Mouse (Mus musculus) liver, embryonic 14.5 days (tissue): ENCODE results near the gene Naa60. TPM values are rescaled to one million over a fixed set of nuclear protein-coding genes. Genes with fewer than 3 reads are reported as not detected.

Source experiments
- ATAC-seq: fragments of 200-750 bp; cut with Nextera tagmentation; 2 replicates; pipeline ENCODE4 v1.8.0; 2017; ENCODE audit warnings: moderate number of reproducible peaks, mild to moderate bottlenecking, moderate library complexity; ENCODE audit not compliant: insufficient read depth
- DNase-seq, 3 experiments: peaks; one replicate each; pipeline ENCODE4 v3.0.0-alpha.2; 2012 to 2013; ENCODE audit warnings: low read depth in 3 of 3, low spot score in 3 of 3
- H3K27ac ChIP-seq: fragments of 300-500 bp; sonication (generic); 2 replicates; pipeline ENCODE4 v1.5.1; 2014; ENCODE audit warnings: moderate library complexity, mild to moderate bottlenecking, control low read depth, inconsistent platforms
- H3K27me3 ChIP-seq: fragments of 300-500 bp; sonication (generic); 2 replicates; pipeline ENCODE4 v1.6.1; 2014; ENCODE audit warnings: mild to moderate bottlenecking, low read length, moderate library complexity; ENCODE audit not compliant: control insufficient read depth, insufficient read depth
- H3K36me3 ChIP-seq: fragments of 300-500 bp; sonication (generic); replicated peaks from 2 replicates; pipeline ENCODE4 v1.6.1; 2014; ENCODE audit warnings: low read depth; ENCODE audit not compliant: control insufficient read depth, insufficient read depth
- H3K4me1 ChIP-seq, 2 experiments: fragments of 200-500 bp in 1 of 2; fragments of 300-500 bp in 1 of 2; sonication (generic) in 1 of 2; replicated peaks; 2 replicates each; pipeline ENCODE4 v1.6.1; 2012 to 2014; ENCODE audit warnings: antibody characterized with exemption in 1 of 2, inconsistent platforms in 1 of 2, low read length in 1 of 2; ENCODE audit not compliant: control insufficient read depth in 2 of 2, insufficient read depth in 2 of 2
- H3K4me2 ChIP-seq: fragments of 300-500 bp; sonication (generic); 2 replicates; pipeline ENCODE4 v1.6.1; 2014; ENCODE audit warnings: low read depth, mild to moderate bottlenecking, control low read depth, moderate library complexity
- H3K4me3 ChIP-seq, 2 experiments: fragments of 200-500 bp in 1 of 2; fragments of 300-500 bp in 1 of 2; sonication (generic) in 1 of 2; 2 replicates each; pipeline ENCODE4 v1.5.1; 2012 to 2014; ENCODE audit warnings: low read depth in 2 of 2, low read length in 2 of 2, mild to moderate bottlenecking in 2 of 2, control low read depth in 1 of 2, inconsistent platforms in 1 of 2, moderate library complexity in 1 of 2; ENCODE audit not compliant: insufficient read depth in 1 of 2
- H3K9ac ChIP-seq: fragments of 300-500 bp; sonication (generic); replicated peaks from 2 replicates; pipeline ENCODE4 v1.6.1; 2014; ENCODE audit warnings: mild to moderate bottlenecking, control low read depth, moderate library complexity
- H3K9me3 ChIP-seq: fragments of 300-500 bp; sonication (generic); 2 replicates; pipeline ENCODE4 v1.6.1; 2016; ENCODE audit warnings: low read length, mixed read lengths; ENCODE audit not compliant: control insufficient read depth
- CTCF ChIP-seq: IDR thresholded peaks from 2 replicates; pipeline ENCODE4 v1.5.1; 2016; ENCODE audit warnings: antibody characterized with exemption, low read depth, control low read depth
- EP300 ChIP-seq: IDR thresholded peaks from 2 replicates; pipeline ENCODE4 v1.6.1; 2016; ENCODE audit warnings: antibody characterized with exemption, low read depth
- WGBS: fragments of 180-500 bp; shearing (Covaris S2); extraction: QIAGEN DNeasy Blood & Tissue Kit; methylation state at CpG from one replicate; pipeline ENCODE4 v1.1.7; 2014; ENCODE audit not compliant: insufficient replicate concordance; 5-methylcytosine and 5-hydroxymethylcytosine counted together
- polyA plus RNA-seq, 2 experiments: library from polyadenylated mRNA; depleted of rRNA in 1 of 2; stranded (reverse) in 1 of 2; unstranded in 1 of 2; fragments of >200 nt; fragmentation: Nextera tagmentation in 1 of 2; extraction: Ambion mirVana in 1 of 2; gene quantifications; 2 replicates each; pipeline versions ENCODE4 v1.2.1 to v1.2.3; 2012 to 2014

Gene Naa60
- polyA plus RNA-seq, 2 experiments, result 14.9 to 19.3 TPM

DNA sequence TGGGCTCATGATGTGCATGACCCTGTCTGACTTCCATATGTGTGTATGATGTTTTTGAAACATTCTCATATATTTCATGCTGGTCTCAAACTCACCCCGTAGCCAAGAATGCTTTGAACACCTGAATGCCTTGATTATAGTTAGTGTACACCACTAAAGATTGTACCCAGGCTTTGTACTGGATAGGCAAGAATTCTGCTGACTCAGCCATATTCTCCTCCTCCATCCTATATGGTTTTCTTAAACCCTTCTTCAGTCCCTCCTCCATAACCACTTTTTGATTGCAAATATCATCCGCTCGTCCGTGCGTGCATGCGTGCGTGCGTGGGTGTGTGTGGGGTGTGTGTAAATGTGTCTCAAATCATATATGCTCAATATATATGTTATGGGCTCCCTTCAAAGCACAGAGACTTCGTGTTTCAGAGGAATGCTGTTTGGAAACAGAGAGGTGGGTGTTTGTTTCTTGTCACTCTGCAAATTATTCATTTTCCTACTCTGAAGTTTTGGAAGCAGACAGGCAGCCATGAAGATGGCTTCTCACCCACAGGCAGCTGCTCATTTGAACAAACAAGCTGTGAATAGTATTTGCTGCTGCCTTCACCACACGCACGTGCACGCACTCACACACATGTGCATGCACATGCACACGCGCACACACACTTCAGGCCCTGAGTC, 19.6 kb downstream of the Naa60 start:
- H3K4me2 ChIP-seq, result no peak overlapping the region
- peaks cover 2 to 5% of the 10 kb centered on the region in 2 experiments; a peak in 3 of 4 replicates for H3K4me1 ChIP-seq
- 85% methylated on average over 14 of the region's 14 CpGs for WGBS
- TF ChIP-seq CTCF (no peak), EP300 (no peak)
- no peak overlapping the region for H3K27ac ChIP-seq
- no peaks in the 10 kb centered on the region; the same call in 1 of the 2 replicates for H3K36me3 ChIP-seq
- no peak overlapping the region for H3K4me3 ChIP-seq
- H3K9ac ChIP-seq, result no peak overlapping the region
- DNase-seq (no peak), ATAC-seq (no peak)
- H3K27me3 ChIP-seq, result no peaks in the 10 kb centered on the region
- H3K9me3 ChIP-seq, result no peaks in the 10 kb centered on the region

DNA sequence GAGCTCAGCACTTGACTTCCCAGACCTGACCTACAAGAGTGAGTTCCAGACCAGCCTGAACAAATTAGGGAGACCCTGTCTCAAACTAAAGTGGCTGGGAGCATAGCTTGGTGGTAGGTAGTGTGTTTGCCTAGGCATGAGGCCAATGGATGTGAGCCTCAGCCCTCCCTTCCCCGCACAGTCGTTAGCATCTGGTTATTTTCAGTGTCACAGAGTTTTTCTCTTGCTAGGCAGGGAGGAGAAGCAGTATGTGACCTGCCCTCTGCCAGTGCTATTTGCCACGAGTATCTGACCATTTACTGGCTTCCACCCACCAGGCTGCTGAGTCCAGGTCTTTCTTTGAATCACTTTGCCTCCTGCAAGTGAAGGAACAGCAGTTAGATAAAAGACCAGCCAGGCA, 21.6 kb downstream of the Naa60 start:
- no peak for TF ChIP-seq EP300
- TF ChIP-seq CTCF, result no peak
- H3K36me3 ChIP-seq, result peaks cover 10% of the 10 kb centered on the region
- H3K27ac ChIP-seq, result no peak overlapping the region
- ATAC-seq (no peak), DNase-seq (no peak)
- WGBS, result 58% methylated on average over 3 of the region's 3 CpGs
- H3K4me3 ChIP-seq, result no peak overlapping the region
- H3K27me3 ChIP-seq, result no peaks in the 10 kb centered on the region
- H3K4me1 ChIP-seq, result peaks cover 2% of the 10 kb centered on the region in 2 experiments; a peak in 2 of 4 replicates
- H3K9ac ChIP-seq, result no peak overlapping the region
- H3K9me3 ChIP-seq, result no peaks in the 10 kb centered on the region
- H3K4me2 ChIP-seq, result no peak overlapping the region

DNA sequence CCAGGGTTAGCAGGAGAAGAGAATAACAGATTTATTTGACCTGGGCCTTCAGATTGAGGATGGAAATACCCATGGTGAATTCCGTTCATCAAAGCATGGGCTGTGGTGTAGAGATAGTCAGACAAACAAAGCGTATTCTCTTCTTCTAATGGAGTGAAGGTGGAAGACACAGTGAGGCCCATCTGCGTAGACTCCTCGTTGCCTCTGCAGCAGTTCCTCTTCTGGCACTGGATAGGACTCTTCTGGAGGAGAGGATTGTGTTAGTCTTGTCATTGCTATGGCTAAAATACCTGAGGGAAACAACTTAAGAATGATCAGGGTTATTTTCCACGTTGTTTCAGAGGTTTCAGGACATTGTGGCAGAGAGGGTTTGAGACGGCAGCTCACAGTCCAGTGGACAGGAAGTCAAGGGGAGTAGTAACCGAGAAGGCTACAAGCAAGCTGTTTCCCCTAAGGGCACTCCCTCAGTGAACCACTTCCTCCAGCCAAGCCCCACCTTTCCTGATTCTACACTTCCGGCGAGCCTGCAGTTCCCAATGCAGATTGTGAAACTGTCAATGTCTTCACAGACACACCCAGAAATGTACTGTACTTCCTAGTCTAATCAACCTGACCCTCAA, 23.1 kb downstream of the Naa60 start:
- Histone ChIP-seq H3K9me3 (no peaks in the 10 kb centered on the region), H3K27ac (peak overlapping the region; percentile 22; the same call in 1 of the 2 replicates), H3K4me2 (peak overlapping the region; percentile 42), H3K9ac (no peak overlapping the region), H3K4me1 (peaks cover 2% of the 10 kb centered on the region in 2 experiments; a peak in 2 of 4 replicates), H3K4me3 (no peak overlapping the region), H3K27me3 (no peaks in the 10 kb centered on the region), H3K36me3 (peaks cover 19% of the 10 kb centered on the region)
- no peak for DNase-seq
- WGBS, result 21% methylated on average over 9 of the region's 9 CpGs
- TF ChIP-seq CTCF (no peak), EP300 (no peak)
- ATAC-seq, result peak; percentile 58; the same call in 1 of the 2 replicates

DNA sequence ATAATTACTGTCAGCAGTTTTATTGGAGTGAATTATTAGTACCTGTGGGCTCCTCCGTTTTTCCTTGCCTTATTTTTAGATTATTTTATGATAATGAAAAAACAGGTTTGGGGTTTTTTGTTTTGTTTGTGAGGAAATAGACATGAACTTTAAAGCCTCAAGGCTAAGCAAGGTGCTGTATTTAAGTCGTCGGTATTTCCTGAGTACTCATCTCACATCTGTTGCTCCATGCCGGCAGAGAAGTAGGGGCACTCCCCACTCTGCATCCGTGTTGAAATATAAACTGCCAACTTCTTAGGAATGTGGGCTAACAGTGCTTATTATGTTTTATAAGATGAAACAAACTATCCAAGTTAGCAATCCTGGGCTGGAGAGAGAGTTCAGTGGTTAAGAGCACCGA, 23.9 kb downstream of the Naa60 start:
- no peaks in the 10 kb centered on the region for H3K27me3 ChIP-seq
- no peak overlapping the region for H3K4me2 ChIP-seq
- no peak overlapping the region for H3K9ac ChIP-seq
- no peak for ATAC-seq
- DNase-seq, result no peak
- WGBS, result 67% methylated on average over 6 of the region's 6 CpGs
- H3K36me3 ChIP-seq, result peaks cover 22% of the 10 kb centered on the region
- H3K9me3 ChIP-seq, result no peaks in the 10 kb centered on the region
- H3K27ac ChIP-seq, result no peak overlapping the region
- H3K4me1 ChIP-seq, result peaks cover 2% of the 10 kb centered on the region in 2 experiments; a peak in 2 of 4 replicates
- TF ChIP-seq CTCF, result no peak
- TF ChIP-seq EP300, result no peak
- no peak overlapping the region for H3K4me3 ChIP-seq

DNA sequence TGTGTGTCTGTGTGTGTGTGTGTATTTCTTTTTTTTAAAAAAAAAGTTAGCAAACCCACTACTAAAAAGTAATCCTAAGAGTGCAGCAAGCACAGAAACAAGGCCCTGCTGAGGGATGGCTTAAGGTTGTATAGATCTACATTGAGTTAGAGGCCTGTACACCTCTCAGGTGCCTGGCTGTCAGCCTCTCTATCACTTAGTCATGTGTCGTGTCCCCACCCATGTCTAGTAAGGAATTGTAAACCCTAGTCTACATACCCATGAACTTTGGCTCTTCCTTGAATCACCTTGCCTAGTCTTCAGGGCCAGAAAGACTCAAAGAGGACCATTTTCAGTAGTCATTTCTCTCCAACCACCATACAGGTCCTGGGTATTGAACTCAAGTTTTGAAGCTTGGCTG, 24.4 kb downstream of the Naa60 start:
- no peak overlapping the region for H3K27ac ChIP-seq
- H3K9ac ChIP-seq, result no peak overlapping the region
- H3K9me3 ChIP-seq, result no peaks in the 10 kb centered on the region
- H3K27me3 ChIP-seq, result no peaks in the 10 kb centered on the region
- ATAC-seq (no peak), DNase-seq (no peak)
- peaks cover 2% of the 10 kb centered on the region in 2 experiments; a peak in 2 of 4 replicates for H3K4me1 ChIP-seq
- H3K36me3 ChIP-seq, result peaks cover 24% of the 10 kb centered on the region
- no peak overlapping the region for H3K4me3 ChIP-seq
- no peak overlapping the region for H3K4me2 ChIP-seq
- TF ChIP-seq EP300 (no peak), CTCF (no peak)
- WGBS, result 78% methylated on average over 1 of the region's 1 CpGs
